Mouse (Mus musculus) right cerebral cortex, postnatal 10 days (tissue): Measurements from ENCODE around the gene Pcid2.
"Not testable (repeated sequence)": the region's sequence is repeated elsewhere in the genome, so short reads cannot be mapped to it uniquely, and the experiment has no call there.

Source experiments
- DNase-seq, 2 experiments: peaks; one replicate each; pipeline ENCODE4 v3.0.0; 2021; ENCODE audit warnings: low spot score in 2 of 2

The Pcid2 gene

DNA sequence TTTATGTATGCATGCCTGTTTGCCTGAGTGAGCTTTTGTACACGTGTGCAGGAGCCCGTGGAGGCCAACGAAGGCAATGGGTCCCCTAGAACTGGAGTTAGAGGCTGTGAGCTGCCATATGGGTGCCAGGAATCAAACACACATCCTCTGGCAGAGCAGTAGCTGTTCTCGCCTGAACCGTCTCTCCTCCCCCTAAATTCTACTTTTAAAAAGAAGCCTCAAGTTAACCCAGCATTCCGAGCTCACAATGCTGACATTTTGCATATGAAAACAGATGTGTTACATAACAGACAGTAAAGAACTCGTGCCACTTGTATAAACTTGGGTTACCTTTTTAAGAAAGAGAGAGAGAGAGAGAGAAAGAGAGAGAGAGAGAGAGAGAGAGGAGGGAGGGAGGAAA, 27.7 kb downstream of the Pcid2 start:
- no peak for DNase-seq

GRCm38 (mm10) chr8:13075579-13075978, 29.7 kb downstream of the Pcid2 start:
- DNase-seq = not testable (repeated sequence)

DNA sequence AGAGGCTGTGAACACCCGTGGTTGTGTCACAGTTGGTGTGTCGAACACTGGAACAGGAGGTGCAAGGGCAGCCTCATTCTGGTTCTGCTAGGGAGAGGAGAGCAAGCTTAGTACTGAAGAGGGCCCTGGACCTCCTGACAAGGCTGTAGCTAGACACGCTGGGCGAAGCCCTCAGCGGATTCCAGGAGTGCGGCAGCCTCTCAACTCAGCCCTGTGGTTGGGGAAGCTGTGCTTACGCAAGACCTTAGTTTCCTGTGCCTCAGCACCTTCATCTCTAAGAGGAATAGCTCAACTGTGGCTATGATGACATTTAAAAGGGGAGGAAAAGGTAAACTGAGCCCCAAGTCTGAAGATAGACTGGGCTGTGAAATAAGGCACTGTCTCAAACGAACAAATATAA, 30.2 kb downstream of the Pcid2 start:
- DNase-seq = no peak

DNA sequence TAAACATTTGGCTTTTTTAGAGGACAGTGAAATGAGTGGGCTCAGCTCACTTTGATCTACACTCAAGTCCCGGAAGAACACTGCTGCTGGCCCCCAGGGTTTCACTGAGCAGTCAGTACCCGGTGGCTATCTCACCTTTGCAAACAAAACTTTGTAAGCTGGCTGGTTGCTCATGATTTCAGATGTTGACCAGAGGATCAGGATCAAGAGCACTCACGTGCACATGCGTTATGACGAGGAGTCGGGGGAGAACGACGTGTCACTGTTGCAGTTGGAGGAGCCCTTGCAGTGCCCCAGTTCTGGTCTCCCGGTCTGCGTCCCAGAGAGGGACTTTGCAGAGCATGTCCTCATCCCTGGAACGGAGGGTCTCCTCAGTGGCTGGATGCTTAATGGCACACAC, 32.0 kb downstream of the Pcid2 start:
- no peak for DNase-seq

- DNase-seq = no peak
Measured at GRCm38 (mm10) chr8:13063112-13063511, 42.1 kb downstream of the Pcid2 start.

- no peak for DNase-seq
Measured at GRCm38 (mm10) chr8:13060441-13061150, 44.7 kb downstream of the Pcid2 start, which contains the start of gene Proz. Gene Proz, plus strand, starts transcription at chr8:13060914.

DNA sequence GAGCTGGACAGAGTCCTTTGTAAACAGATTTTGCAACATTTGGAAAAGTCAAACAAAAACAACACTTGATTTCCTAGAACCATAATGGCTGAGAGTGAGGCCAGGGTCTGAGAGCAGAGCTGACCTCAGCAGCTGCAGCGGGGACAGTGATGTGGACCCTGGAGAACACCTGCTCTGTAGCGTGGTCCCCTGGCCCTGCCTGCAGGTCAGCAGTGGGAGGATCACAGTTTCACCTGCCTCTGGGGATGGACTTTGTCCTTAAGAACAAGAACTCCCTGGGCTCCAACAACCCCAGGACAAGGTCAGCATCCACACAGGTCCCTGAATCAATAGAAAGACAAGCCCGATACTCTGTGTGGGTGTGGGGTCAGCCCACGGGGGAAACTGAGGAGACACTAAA, 47.9 kb downstream of the Pcid2 start:
- DNase-seq = no peak

- no peak for DNase-seq
Measured at GRCm38 (mm10) chr8:13050550-13050949, 54.7 kb downstream of the Pcid2 start.

GRCm38 (mm10) chr8:13047652-13048051, 57.6 kb downstream of the Pcid2 start:
- DNase-seq = no peak

GRCm38 (mm10) chr8:13041459-13041858, 63.8 kb downstream of the Pcid2 start:
- no peak for DNase-seq

DNA sequence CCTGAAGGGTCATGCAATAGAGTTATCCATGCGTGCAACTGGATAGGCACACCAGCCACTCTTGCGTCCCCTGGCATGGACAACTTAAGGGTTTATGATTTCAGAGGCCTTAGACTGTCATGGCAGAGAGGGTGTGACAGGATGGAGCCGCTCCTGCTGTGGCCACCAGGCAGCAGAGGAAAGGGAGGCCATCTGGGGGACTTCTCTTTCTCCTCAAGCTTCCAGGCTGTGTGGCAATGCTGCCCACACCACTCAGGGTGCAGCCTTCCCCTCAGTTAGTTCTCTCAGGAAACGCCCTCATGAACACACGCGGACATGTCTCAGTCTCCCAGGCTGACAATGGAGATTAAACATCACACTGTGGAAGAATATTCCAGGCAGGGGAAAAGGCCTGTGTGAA, 66.2 kb downstream of the Pcid2 start:
- no peak for DNase-seq

- no peak for DNase-seq
Measured at GRCm38 (mm10) chr8:13037569-13037968, 67.7 kb downstream of the Pcid2 start.

GRCm38 (mm10) chr8:13037015-13037414, 68.2 kb downstream of the Pcid2 start, which contains the start of gene F10:
Gene F10, plus strand, starts transcription at chr8:13037308.
- DNase-seq = no peak

DNA sequence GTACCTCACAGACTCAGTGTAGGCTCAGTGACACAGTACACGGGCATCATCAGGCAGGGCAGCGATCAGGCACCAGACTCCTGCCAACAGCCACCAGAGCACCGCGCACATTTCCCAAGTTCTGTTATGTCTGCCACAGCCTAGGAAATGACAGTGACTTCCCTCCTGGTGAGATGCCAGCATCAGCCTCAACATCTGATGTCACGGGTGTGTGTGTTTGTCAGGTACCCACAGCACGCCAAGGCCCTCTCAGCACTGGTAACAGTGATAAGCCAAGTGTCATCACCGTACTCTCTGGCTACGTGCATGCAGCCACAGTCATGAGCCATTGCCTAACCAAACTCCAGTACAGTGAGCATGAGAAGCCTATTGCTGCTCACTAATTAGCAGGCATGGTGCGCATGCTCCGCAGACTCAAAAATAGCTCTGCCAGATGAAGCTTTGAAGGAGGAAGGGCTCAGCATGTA, 68.9 kb downstream of the Pcid2 start:
- peak; percentile 51 to 67 for DNase-seq

- peak; percentile 49 to 71 for DNase-seq
Measured at GRCm38 (mm10) chr8:13028482-13028881, 76.8 kb downstream of the Pcid2 start.

DNA sequence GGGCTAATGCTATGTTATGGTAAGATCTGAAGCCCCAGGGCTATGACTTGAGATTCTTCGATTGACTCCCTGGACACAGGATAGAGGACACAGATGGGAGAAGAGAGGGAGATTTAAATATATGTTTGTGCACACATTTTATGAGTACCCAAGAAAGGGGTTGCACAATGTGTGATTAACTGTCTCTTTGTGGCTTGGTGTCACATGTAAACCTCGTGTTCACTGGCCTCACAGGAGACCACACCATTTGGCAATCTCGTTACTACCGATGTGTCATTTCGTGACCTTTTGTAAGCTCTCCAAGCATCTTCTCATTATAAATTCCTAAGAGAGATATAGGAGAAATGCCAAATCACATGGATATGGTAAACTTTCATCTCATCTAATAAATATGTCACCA, 77.6 kb downstream of the Pcid2 start:
- no peak for DNase-seq
